Mouse (Mus musculus): ENCODE measurements at regions not wholly inside any gene's neighbourhood (a gene's known extent, or its start where the extent isn't known, plus 50 kb on each side); places are given as distances from the start of the nearest gene placed in this dataset.

DNA sequence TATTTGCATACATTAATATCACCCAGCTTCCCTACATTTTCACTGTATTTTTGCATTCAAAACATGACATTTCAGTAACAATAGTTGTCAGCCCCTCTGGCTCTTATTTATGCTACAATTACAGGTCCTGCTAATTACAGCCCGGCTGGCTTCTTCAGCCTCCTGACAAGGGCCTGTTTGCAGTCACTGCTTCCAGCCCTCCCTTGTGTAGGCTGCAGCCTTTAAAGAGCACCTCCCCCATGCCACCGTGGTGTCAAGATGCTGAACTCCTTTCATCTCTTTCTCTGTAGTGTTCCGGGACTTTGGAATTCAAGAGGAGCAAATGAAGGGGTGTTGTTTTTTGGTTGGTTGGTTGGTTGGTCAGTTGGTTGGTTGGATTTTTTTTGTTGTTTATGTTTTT, 153.6 kb downstream of the Rpl10-ps3 start:
- H3K9me3 ChIP-seq (ENCODE audit: control insufficient read depth, insufficient read depth, low read depth, low read length): no peaks in the 10 kb centered on the region
- no peak overlapping the region for H3K9ac ChIP-seq (ENCODE audit: insufficient read depth, low read depth, low read length, poor library complexity, severe bottlenecking)
- in situ Hi-C loops (cut with MboI; ENCODE audit: low sequenced_read_pairs in 2 of 2, unreplicated experiment in 2 of 2): no loop called here
- TF ChIP-seq ZC3H11A (IDR thresholded peaks at IDR 0.05; ENCODE audit: borderline replicate concordance, low read depth, low read length): no peak
- no peak for TF ChIP-seq MAFK (IDR thresholded peaks at IDR 0.05; ENCODE audit: insufficient read depth, low read depth, low read length)
- TF ChIP-seq CHD2 (IDR thresholded peaks at IDR 0.05; ENCODE audit: low read depth, low read length): no peak
- TF ChIP-seq ZNF384 (IDR thresholded peaks at IDR 0.05; ENCODE audit: low read depth, low read length): no peak
- no peak for TF ChIP-seq HCFC1 (IDR thresholded peaks at IDR 0.05; ENCODE audit: borderline replicate concordance, insufficient read depth, low read length)
- H3K36me3 ChIP-seq (ENCODE audit: control insufficient read depth, insufficient read depth, low read length, poor library complexity, severe bottlenecking): no peaks in the 10 kb centered on the region
- no peak for DNase-seq (ENCODE audit: low read depth, low spot score)
- H3K27ac ChIP-seq (ENCODE audit: insufficient read depth, low read depth, low read length, poor library complexity, severe bottlenecking): no peak overlapping the region
- H3K4me1 ChIP-seq (ENCODE audit: control insufficient read depth in 2 of 2, insufficient read depth in 2 of 2, low read length in 2 of 2, poor library complexity in 1 of 2): no peaks in the 10 kb centered on the region
- H3K4me3 ChIP-seq (ENCODE audit: insufficient read depth in 1 of 2, low read depth in 1 of 2, low read length in 2 of 2, poor library complexity in 1 of 2, severe bottlenecking in 1 of 2): no peak overlapping the region

- no peaks in the 10 kb centered on the region for H3K9me3 ChIP-seq (ENCODE audit: control insufficient read depth, insufficient read depth, low read depth, low read length)
- DNase-seq (ENCODE audit: low read depth, low spot score): no peak
- no peaks in the 10 kb centered on the region for H3K4me1 ChIP-seq (ENCODE audit: control insufficient read depth in 2 of 2, insufficient read depth in 2 of 2, low read length in 2 of 2, poor library complexity in 1 of 2)
- no peak overlapping the region for H3K4me3 ChIP-seq (ENCODE audit: insufficient read depth in 1 of 2, low read depth in 1 of 2, low read length in 2 of 2, poor library complexity in 1 of 2, severe bottlenecking in 1 of 2)
- H3K9ac ChIP-seq (ENCODE audit: insufficient read depth, low read depth, low read length, poor library complexity, severe bottlenecking): no peak overlapping the region
- H3K36me3 ChIP-seq (ENCODE audit: control insufficient read depth, insufficient read depth, low read length, poor library complexity, severe bottlenecking): no peaks in the 10 kb centered on the region
- no peak for TF ChIP-seq HCFC1 (IDR thresholded peaks at IDR 0.05; ENCODE audit: borderline replicate concordance, insufficient read depth, low read length)
- no peak for TF ChIP-seq MAFK (IDR thresholded peaks at IDR 0.05; ENCODE audit: insufficient read depth, low read depth, low read length)
- no peak for TF ChIP-seq ZC3H11A (IDR thresholded peaks at IDR 0.05; ENCODE audit: borderline replicate concordance, low read depth, low read length)
- no peak for TF ChIP-seq CHD2 (IDR thresholded peaks at IDR 0.05; ENCODE audit: low read depth, low read length)
- TF ChIP-seq ZNF384 (IDR thresholded peaks at IDR 0.05; ENCODE audit: low read depth, low read length): no peak
- in situ Hi-C loops (cut with MboI; ENCODE audit: low sequenced_read_pairs in 2 of 2, unreplicated experiment in 2 of 2): no loop called here
- H3K27ac ChIP-seq (ENCODE audit: insufficient read depth, low read depth, low read length, poor library complexity, severe bottlenecking): no peak overlapping the region
These were observed 156.1 kb downstream of the Rpl10-ps3 start for GRCm38 (mm10) chr9:50188576-50189070.

- TF ChIP-seq ZC3H11A (IDR thresholded peaks at IDR 0.05; ENCODE audit: borderline replicate concordance, low read depth, low read length) (no peak), HCFC1 (IDR thresholded peaks at IDR 0.05; ENCODE audit: borderline replicate concordance, insufficient read depth, low read length) (no peak), ZNF384 (IDR thresholded peaks at IDR 0.05; ENCODE audit: low read depth, low read length) (no peak), CHD2 (IDR thresholded peaks at IDR 0.05; ENCODE audit: low read depth, low read length) (no peak), MAFK (IDR thresholded peaks at IDR 0.05; ENCODE audit: insufficient read depth, low read depth, low read length) (no peak)
- Histone ChIP-seq H3K9ac (ENCODE audit: insufficient read depth, low read depth, low read length, poor library complexity, severe bottlenecking) (no peak overlapping the region), H3K9me3 (ENCODE audit: control insufficient read depth, insufficient read depth, low read depth, low read length) (no peaks in the 10 kb centered on the region), H3K4me3 (ENCODE audit: insufficient read depth in 1 of 2, low read depth in 1 of 2, low read length in 2 of 2, poor library complexity in 1 of 2, severe bottlenecking in 1 of 2) (no peak overlapping the region), H3K27ac (ENCODE audit: insufficient read depth, low read depth, low read length, poor library complexity, severe bottlenecking) (no peak overlapping the region), H3K36me3 (ENCODE audit: control insufficient read depth, insufficient read depth, low read length, poor library complexity, severe bottlenecking) (no peaks in the 10 kb centered on the region), H3K4me1 (ENCODE audit: control insufficient read depth in 2 of 2, insufficient read depth in 2 of 2, low read length in 2 of 2, poor library complexity in 1 of 2) (no peaks in the 10 kb centered on the region)
- DNase-seq (ENCODE audit: low read depth, low spot score): no peak
- in situ Hi-C loops (cut with MboI; ENCODE audit: low sequenced_read_pairs in 2 of 2, unreplicated experiment in 2 of 2): no loop called here
These were observed 163.4 kb downstream of the Rpl10-ps3 start for GRCm38 (mm10) chr9:50181360-50181759.

GRCm38 (mm10) chr9:50176131-50176530, 168.6 kb downstream of the Rpl10-ps3 start:
- Histone ChIP-seq H3K36me3 (ENCODE audit: control insufficient read depth, insufficient read depth, low read length, poor library complexity, severe bottlenecking) (no peaks in the 10 kb centered on the region), H3K4me3 (ENCODE audit: insufficient read depth in 1 of 2, low read depth in 1 of 2, low read length in 2 of 2, poor library complexity in 1 of 2, severe bottlenecking in 1 of 2) (no peak overlapping the region), H3K27ac (ENCODE audit: insufficient read depth, low read depth, low read length, poor library complexity, severe bottlenecking) (no peak overlapping the region), H3K9ac (ENCODE audit: insufficient read depth, low read depth, low read length, poor library complexity, severe bottlenecking) (no peak overlapping the region), H3K4me1 (ENCODE audit: control insufficient read depth in 2 of 2, insufficient read depth in 2 of 2, low read length in 2 of 2, poor library complexity in 1 of 2) (peaks cover 0 to 1% of the 10 kb centered on the region in 2 experiments; a peak in 1 of 4 replicates), H3K9me3 (ENCODE audit: control insufficient read depth, insufficient read depth, low read depth, low read length) (no peaks in the 10 kb centered on the region)
- DNase-seq (ENCODE audit: low read depth, low spot score): no peak
- TF ChIP-seq CHD2 (IDR thresholded peaks at IDR 0.05; ENCODE audit: low read depth, low read length): no peak
- TF ChIP-seq HCFC1 (IDR thresholded peaks at IDR 0.05; ENCODE audit: borderline replicate concordance, insufficient read depth, low read length): no peak
- TF ChIP-seq ZC3H11A (IDR thresholded peaks at IDR 0.05; ENCODE audit: borderline replicate concordance, low read depth, low read length): no peak
- no peak for TF ChIP-seq ZNF384 (IDR thresholded peaks at IDR 0.05; ENCODE audit: low read depth, low read length)
- no peak for TF ChIP-seq MAFK (IDR thresholded peaks at IDR 0.05; ENCODE audit: insufficient read depth, low read depth, low read length)
- in situ Hi-C loops (cut with MboI; ENCODE audit: low sequenced_read_pairs in 2 of 2, unreplicated experiment in 2 of 2): loop anchor here in 1 of 2 experiments (10.0 kb wide), 1 partner anchor 681 kb away; no protein-coding TSS in a partner anchor
